Mouse (Mus musculus) neural tube, embryonic 11.5 days (tissue): Measurements from ENCODE around the gene Srd5a1. TPM values are rescaled to one million over a fixed set of nuclear protein-coding genes. Genes with fewer than 3 reads are reported as not detected.

Source experiments
- ATAC-seq: fragments of 200-750 bp; cut with Nextera tagmentation; 2 replicates; pipeline ENCODE4 v1.8.0; 2017; ENCODE audit warnings: moderate number of reproducible peaks, mild to moderate bottlenecking, moderate TSS enrichment, moderate library complexity; ENCODE audit not compliant: insufficient read depth, low FRiP score, low TSS enrichment
- DNase-seq: peaks from one replicate; pipeline ENCODE4 v3.0.0-alpha.2; 2015; ENCODE audit warnings: low spot score
- H3K27ac ChIP-seq: fragments of 300-500 bp; sonication (generic); 2 replicates; pipeline ENCODE4 v1.5.1; 2014; ENCODE audit warnings: low read depth, mild to moderate bottlenecking, low read length
- H3K27me3 ChIP-seq: fragments of 300-500 bp; sonication (generic); 2 replicates; pipeline ENCODE4 v1.6.1; 2014; ENCODE audit warnings: mild to moderate bottlenecking, low read length, mixed read lengths; ENCODE audit not compliant: control insufficient read depth, insufficient read depth
- H3K36me3 ChIP-seq: fragments of 300-500 bp; sonication (generic); 2 replicates; pipeline ENCODE4 v1.6.1; 2014; ENCODE audit warnings: mild to moderate bottlenecking, low read length, moderate library complexity, mixed read lengths; ENCODE audit not compliant: control insufficient read depth, insufficient read depth
- H3K4me1 ChIP-seq: fragments of 300-500 bp; sonication (generic); 2 replicates; pipeline ENCODE4 v1.6.1; 2014; ENCODE audit warnings: low read length, mixed read lengths; ENCODE audit not compliant: control insufficient read depth, insufficient read depth
- H3K4me2 ChIP-seq: fragments of 300-500 bp; sonication (generic); 2 replicates; pipeline ENCODE4 v1.6.1; 2014; ENCODE audit warnings: low read depth, mild to moderate bottlenecking, moderate library complexity
- H3K4me3 ChIP-seq: fragments of 300-500 bp; sonication (generic); 2 replicates; pipeline ENCODE4 v1.5.1; 2014; ENCODE audit warnings: low read depth, low read length
- H3K9ac ChIP-seq: fragments of 300-500 bp; sonication (generic); 2 replicates; pipeline ENCODE4 v1.6.1; 2014; ENCODE audit warnings: mild to moderate bottlenecking, low read length
- H3K9me3 ChIP-seq: fragments of 300-500 bp; sonication (generic); 2 replicates; pipeline ENCODE4 v1.6.1; 2016; ENCODE audit warnings: low read length; ENCODE audit not compliant: control insufficient read depth
- WGBS: fragments of 180-500 bp; shearing (Covaris S2); extraction: QIAGEN DNeasy Blood & Tissue Kit; methylation state at CpG from one replicate; pipeline ENCODE4 v1.1.7; 2014; 5-methylcytosine and 5-hydroxymethylcytosine counted together
- polyA plus RNA-seq: library from polyadenylated mRNA; unstranded; fragments of >200 nt; fragmentation: Nextera tagmentation; extraction: Ambion mirVana; gene quantifications from 2 replicates; pipeline ENCODE4 v1.2.1, GENCODE M21; 2014

Srd5a1 gene
- polyA plus RNA-seq, 1 experiment from 2014 or later: 26.0 TPM

- no peak overlapping the region for H3K9ac ChIP-seq
- H3K4me2 ChIP-seq: no peak overlapping the region
- DNase-seq: no peak
- H3K4me1 ChIP-seq: no peaks in the 10 kb centered on the region
- H3K27me3 ChIP-seq: no peaks in the 10 kb centered on the region
- WGBS: 95% methylated on average over 9 of the region's 9 CpGs
- H3K4me3 ChIP-seq: no peak overlapping the region
- no peak overlapping the region for H3K27ac ChIP-seq
- no peak for ATAC-seq
- peaks cover 37% of the 10 kb centered on the region for H3K36me3 ChIP-seq
- no peaks in the 10 kb centered on the region for H3K9me3 ChIP-seq
Measured at GRCm38 (mm10) chr13:69633551-69633950, 22.3 kb upstream of the Srd5a1 start.

GRCm38 (mm10) chr13:69631659-69632058 is 20.4 kb upstream of the Srd5a1 start:
- no peak overlapping the region for H3K27ac ChIP-seq
- H3K4me1 ChIP-seq: no peaks in the 10 kb centered on the region
- no peaks in the 10 kb centered on the region for H3K27me3 ChIP-seq
- H3K4me2 ChIP-seq: no peak overlapping the region
- no peaks in the 10 kb centered on the region for H3K9me3 ChIP-seq
- H3K4me3 ChIP-seq: no peak overlapping the region
- H3K36me3 ChIP-seq: peaks cover 50% of the 10 kb centered on the region
- DNase-seq (no peak), ATAC-seq (no peak)
- 89% methylated on average over 4 of the region's 4 CpGs for WGBS
- no peak overlapping the region for H3K9ac ChIP-seq

DNA sequence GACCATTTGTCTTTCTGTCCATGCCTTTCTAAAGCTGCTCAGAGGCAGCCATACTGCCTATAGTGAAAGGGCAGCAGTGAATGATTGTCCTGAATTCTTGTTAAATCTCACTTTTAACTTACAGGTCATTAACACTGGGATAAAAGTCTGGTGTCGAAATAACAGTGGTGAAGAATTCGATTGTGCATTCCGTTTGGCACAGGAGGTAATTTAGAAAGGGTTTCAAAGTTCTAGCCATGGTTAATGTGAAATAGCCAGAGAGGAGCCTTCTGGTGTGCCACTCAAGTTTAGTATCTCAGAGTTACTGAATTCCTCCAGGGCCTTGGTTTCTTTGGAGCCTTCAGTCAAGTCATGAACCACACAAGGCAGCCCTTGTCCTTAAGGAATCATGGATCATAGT is 19.9 kb upstream of the Srd5a1 start:
- Histone ChIP-seq H3K4me1 (no peaks in the 10 kb centered on the region), H3K27me3 (no peaks in the 10 kb centered on the region), H3K27ac (no peak overlapping the region), H3K36me3 (peaks cover 50% of the 10 kb centered on the region), H3K4me3 (no peak overlapping the region), H3K9me3 (no peaks in the 10 kb centered on the region), H3K4me2 (no peak overlapping the region), H3K9ac (no peak overlapping the region)
- 86% methylated on average over 3 of the region's 3 CpGs for WGBS
- ATAC-seq (no peak), DNase-seq (no peak)

DNA sequence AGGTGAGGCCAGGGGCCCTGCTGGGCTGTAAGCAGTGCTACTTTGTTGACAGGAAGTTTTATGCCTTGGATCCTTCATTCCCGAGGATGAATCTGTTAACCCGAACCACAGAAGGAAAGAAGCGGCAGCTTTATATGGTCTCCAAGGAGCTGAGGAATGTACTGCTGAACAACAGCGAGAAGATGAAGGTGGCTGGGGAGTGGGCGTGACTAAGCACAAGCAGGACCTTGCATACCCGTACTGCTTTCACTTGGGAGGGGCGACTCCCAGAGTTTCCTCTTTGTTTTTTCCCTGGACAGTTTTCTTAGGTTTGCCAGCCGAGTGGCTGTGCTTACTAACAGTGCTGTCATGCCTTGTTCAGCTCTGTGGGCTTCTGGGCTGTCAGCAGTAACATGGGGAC is 19.3 kb upstream of the Srd5a1 start:
- peaks cover 47% of the 10 kb centered on the region for H3K36me3 ChIP-seq
- H3K9ac ChIP-seq: no peak overlapping the region
- ATAC-seq (no peak), DNase-seq (no peak)
- H3K27me3 ChIP-seq: no peaks in the 10 kb centered on the region
- WGBS: 78% methylated on average over 8 of the region's 8 CpGs
- no peak overlapping the region for H3K27ac ChIP-seq
- H3K9me3 ChIP-seq: no peaks in the 10 kb centered on the region
- H3K4me3 ChIP-seq: no peak overlapping the region
- no peaks in the 10 kb centered on the region for H3K4me1 ChIP-seq
- no peak overlapping the region for H3K4me2 ChIP-seq

DNA sequence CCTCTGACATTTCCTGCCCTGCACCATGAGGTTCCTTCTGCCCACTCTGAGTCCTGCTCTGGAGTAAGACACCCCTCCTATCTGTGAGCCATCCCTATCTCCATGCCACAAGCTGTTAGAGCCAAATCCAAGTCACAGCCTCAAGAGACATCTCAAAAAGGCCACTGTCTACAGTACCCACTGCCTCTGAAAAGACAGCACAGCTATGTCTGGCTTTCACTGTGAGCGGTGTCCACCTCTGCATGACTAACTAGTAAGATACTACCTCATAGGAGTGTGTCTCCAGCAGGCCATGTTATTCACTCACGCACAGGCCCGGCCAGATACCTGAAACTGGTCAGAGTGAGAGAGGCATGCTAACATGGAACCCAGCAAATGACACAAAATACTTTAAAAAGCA is 16.7 kb upstream of the Srd5a1 start:
- peaks cover 30% of the 10 kb centered on the region for H3K36me3 ChIP-seq
- 97% methylated on average over 3 of the region's 3 CpGs for WGBS

GRCm38 (mm10) chr13:69624510-69624909 is 13.3 kb upstream of the Srd5a1 start:
- no peak overlapping the region for H3K9ac ChIP-seq
- H3K36me3 ChIP-seq: peaks cover 20% of the 10 kb centered on the region

More for the DNA sequence above, 16.7 kb upstream of the Srd5a1 start:
- Histone ChIP-seq H3K27me3 (no peaks in the 10 kb centered on the region), H3K9ac (no peak overlapping the region), H3K4me3 (no peak overlapping the region), H3K4me1 (no peaks in the 10 kb centered on the region), H3K27ac (no peak overlapping the region), H3K4me2 (no peak overlapping the region), H3K9me3 (no peaks in the 10 kb centered on the region)
- ATAC-seq (no peak), DNase-seq (no peak)

GRCm38 (mm10) chr13:69623843-69624242 is 12.6 kb upstream of the Srd5a1 start:
- no peaks in the 10 kb centered on the region for H3K9me3 ChIP-seq
- H3K4me2 ChIP-seq: no peak overlapping the region
- no peak overlapping the region for H3K9ac ChIP-seq
- WGBS: 76% methylated on average over 5 of the region's 5 CpGs
- no peak overlapping the region for H3K27ac ChIP-seq
- H3K4me1 ChIP-seq: no peaks in the 10 kb centered on the region
- no peaks in the 10 kb centered on the region for H3K27me3 ChIP-seq
- ATAC-seq (no peak), DNase-seq (no peak)
- H3K4me3 ChIP-seq: no peak overlapping the region
- peaks cover 18% of the 10 kb centered on the region for H3K36me3 ChIP-seq

More at GRCm38 (mm10) chr13:69624510-69624909, 13.3 kb upstream of the Srd5a1 start:
- no peak overlapping the region for H3K4me3 ChIP-seq
- H3K4me1 ChIP-seq: no peaks in the 10 kb centered on the region
- no peaks in the 10 kb centered on the region for H3K27me3 ChIP-seq
- 88% methylated on average over 3 of the region's 3 CpGs for WGBS
- no peak overlapping the region for H3K27ac ChIP-seq
- DNase-seq (no peak), ATAC-seq (no peak)
- H3K4me2 ChIP-seq: no peak overlapping the region
- no peaks in the 10 kb centered on the region for H3K9me3 ChIP-seq

DNA sequence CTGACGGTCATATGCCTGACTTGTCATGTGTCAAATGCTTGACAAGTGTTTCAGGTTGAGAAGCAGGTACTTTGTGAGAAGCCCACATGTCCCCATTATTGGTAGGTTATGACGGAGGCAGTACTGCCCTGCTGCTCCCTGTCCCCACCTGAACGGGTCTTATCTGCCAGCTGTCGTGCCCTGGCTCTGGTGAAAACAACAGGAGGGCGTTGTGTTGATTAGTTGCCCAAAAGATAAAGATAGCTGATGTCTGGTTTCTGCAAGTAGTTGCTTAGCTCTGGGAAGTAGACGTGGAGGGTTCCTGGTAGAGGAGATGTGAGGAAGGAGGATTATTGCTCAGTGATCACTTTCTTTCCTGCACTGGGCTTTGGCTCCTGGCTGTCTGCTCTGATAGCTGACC is 5.5 kb upstream of the Srd5a1 start:
- 0 out of 2 replicates have a peak, but pooled peaks cover 4% of the 10 kb centered on the region for H3K4me1 ChIP-seq
- ATAC-seq (no peak), DNase-seq (no peak)
- WGBS: 88% methylated on average over 6 of the region's 6 CpGs
- no peak overlapping the region for H3K27ac ChIP-seq
- no peak overlapping the region for H3K4me3 ChIP-seq
- no peak overlapping the region for H3K4me2 ChIP-seq
- peaks cover 19% of the 10 kb centered on the region for H3K36me3 ChIP-seq
- no peaks in the 10 kb centered on the region for H3K9me3 ChIP-seq
- H3K27me3 ChIP-seq: no peaks in the 10 kb centered on the region
- H3K9ac ChIP-seq: no peak overlapping the region

DNA sequence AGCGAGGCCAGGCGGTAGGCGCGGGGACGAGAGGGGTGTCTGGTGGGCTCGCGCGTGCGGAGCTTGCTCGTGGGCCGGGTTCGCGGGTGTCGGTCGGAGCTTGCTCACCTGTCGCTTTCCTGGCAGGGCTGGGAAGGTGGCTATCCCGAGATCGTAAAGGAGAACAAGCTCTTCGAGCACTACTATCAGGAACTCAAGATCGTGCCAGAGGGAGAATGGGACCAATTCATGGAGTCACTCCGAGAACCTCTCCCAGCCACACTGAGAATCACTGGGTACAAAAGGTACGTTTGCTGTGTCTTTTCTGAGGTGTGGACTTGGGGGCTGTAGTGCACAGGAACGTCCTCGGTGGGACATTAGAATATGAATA is 918 bp upstream of the Srd5a1 start:
- H3K27me3 ChIP-seq: no peaks in the 10 kb centered on the region
- peak overlapping the region; percentile 75 for H3K9ac ChIP-seq
- peak overlapping the region; percentile 87 for H3K4me3 ChIP-seq
- no peak for DNase-seq
- H3K27ac ChIP-seq: no peak overlapping the region
- H3K36me3 ChIP-seq: peaks cover 13% of the 10 kb centered on the region
- no peaks in the 10 kb centered on the region for H3K9me3 ChIP-seq
- ATAC-seq: no peak
- peak overlapping the region; percentile 59 for H3K4me2 ChIP-seq
- WGBS: under 1% methylated on average over 23 of the region's 24 CpGs
- peaks cover 14% of the 10 kb centered on the region for H3K4me1 ChIP-seq
